Mouse (Mus musculus) urinary bladder, postnatal 36 days (tissue): Measurements from ENCODE around the gene Gpc1.

Experiments
- DNase-seq, 2 experiments: peaks; one replicate each; pipeline ENCODE4 v3.0.0; 2022; ENCODE audit warnings: low spot score in 2 of 2, mixed read lengths in 1 of 2

The Gpc1 gene

DNA sequence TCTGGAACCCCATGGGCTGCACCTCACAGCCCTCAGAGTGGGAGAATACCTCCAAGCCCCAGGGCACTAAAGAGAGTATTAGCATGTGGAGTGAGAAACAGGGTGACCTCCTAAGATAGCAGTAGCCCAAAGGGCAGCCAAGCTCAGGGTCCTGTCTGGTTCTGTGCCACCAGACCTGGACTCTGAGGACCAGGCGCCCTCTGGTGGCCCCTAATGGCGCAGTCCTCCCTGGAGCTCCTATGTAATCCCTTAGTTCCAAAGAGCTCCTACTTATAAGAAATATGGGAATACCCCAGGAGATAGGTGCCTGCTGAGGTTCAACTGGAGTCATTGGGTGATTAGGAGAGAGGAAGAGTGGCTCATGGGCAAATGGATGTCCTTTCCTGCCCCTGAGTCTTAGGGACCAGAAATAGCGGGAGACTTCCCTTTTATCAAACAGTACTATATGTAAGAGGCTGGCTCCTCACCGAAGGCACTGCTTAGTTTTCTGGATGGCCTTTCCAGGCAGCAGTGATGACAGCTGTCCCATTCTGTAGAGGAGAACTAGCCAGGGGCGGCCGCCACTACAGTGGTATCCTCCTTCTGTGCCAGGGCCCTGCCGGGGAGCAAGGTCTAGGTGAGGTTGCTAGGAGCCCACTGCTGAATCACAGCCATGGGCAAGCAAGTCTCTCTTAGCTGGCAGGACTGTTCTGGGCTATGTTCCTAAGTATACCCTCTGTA lies 2.7 kb downstream of the Gpc1 start:
- peak; percentile 69 to 77 for DNase-seq

DNA sequence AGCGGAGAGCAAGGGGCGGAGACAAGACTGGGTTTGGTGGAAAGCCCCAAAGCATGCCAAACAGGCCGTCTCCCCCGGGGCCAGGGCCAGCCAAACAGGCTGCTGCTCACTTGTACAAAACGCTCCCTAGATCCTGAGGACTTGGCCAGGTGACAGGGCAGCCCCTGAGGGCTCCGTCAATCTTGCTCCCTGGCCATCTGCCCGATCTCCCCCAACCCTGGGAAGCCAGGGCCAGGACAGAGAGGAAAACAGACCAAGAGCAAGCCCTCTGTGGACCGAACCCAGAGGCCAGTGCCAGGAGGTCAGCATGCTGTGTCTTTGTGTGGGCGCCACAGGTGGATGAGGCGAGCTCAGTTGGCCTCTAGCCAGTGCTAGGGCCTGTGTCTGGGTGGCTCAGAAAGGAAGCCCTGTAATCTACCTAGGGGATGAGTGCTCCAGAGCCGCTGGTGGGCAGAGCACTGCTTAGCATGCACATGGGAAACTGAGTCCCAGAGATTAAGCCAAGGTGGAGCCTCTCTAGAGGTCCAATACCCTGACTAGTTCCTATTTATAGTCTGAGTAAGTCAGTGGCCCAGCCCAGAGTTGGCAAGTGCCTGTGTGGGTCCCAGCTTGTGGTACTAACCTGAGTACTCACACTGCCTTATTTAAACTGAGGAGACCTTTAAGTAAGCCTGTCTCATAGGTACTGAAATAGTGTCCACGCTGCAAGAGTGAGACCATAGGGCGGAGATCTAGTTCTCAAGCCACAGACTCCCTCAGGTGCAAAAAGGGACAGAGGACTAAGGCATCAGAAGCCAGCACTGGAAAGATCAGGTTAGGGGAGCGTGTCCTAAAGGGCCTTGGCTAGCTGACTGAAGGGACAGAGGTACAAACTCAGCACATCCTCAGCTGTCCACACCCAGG lies 6.7 kb downstream of the Gpc1 start:
- DNase-seq, result peak in 1 of 2 experiments; percentile 57

GRCm38 (mm10) chr1:92839211-92839610 lies 7.8 kb downstream of the Gpc1 start:
- DNase-seq, result no peak

- DNase-seq, result no peak
These were observed 8.9 kb downstream of the Gpc1 start for GRCm38 (mm10) chr1:92840231-92840890.

DNA sequence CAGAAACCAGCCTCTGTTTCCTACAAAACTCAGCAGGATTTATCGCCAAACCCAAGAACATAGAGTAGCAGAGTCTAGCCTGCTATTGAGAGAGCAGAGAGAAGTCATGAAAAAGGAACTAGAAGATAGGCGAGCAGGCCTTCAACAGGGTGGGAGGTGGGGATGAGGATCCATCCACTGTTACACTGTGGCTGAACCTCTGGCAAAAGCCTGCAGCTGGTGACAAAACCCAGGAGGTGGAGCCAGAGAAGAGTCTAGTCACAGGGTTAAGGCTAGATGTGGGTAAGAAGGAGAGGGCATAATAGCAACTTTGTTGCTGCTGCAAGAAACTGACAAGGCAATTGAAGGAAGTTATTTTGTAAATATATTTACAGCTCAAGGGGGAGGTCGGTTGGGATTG lies 10.0 kb downstream of the Gpc1 start:
- DNase-seq, result no peak

DNA sequence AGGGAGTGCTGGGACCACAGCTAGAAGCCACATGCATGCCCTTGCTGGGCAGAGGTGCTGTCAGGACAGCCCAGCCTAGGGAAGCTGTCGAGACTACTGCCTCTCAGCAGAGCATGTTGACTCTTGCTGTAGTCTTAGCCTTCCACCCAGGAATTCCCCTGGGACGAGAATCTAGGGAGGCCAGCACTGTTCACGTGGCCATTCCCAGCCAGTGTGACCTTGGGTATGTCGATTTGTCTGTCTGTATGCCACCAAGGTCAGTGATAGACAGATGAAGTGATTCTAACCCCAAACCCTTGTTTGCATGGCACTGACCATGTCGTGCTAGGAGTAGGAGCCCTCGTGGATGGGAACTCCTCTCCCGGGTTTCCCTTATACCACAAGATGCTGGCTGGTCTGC lies 14.4 kb downstream of the Gpc1 start:
- DNase-seq, result no peak

- no peak for DNase-seq
These were observed 16.7 kb downstream of the Gpc1 start for GRCm38 (mm10) chr1:92847873-92848839.

DNA sequence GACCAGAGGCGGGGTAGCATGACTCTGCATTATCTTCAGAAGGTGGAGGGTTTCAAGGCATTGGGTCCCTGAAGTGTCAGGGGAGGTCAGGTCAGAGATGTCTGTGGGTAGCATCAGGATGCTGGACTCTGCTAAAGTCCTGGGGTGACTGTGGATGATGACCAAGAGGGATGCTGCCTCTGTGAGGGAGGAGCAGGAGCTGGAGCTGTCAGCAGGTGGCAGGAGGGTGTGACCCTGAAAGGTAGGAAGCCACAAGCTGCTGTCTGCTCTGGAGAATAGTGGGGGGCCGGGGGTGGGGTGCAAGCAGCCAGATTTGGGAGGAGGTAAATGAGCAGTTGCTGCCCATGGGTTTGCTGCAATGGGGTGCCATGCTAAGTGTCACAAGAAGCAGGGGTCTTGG lies 18.0 kb downstream of the Gpc1 start:
- no peak for DNase-seq

- DNase-seq, result no peak
These were observed 18.6 kb downstream of the Gpc1 start for GRCm38 (mm10) chr1:92849938-92850574.

- no peak for DNase-seq
These were observed 21.0 kb downstream of the Gpc1 start for GRCm38 (mm10) chr1:92852450-92852849.

- DNase-seq, result no peak
These were observed 30.1 kb downstream of the Gpc1 start for GRCm38 (mm10) chr1:92861503-92861902.

- DNase-seq, result no peak
These were observed 31.8 kb downstream of the Gpc1 start for GRCm38 (mm10) chr1:92863268-92863667.

DNA sequence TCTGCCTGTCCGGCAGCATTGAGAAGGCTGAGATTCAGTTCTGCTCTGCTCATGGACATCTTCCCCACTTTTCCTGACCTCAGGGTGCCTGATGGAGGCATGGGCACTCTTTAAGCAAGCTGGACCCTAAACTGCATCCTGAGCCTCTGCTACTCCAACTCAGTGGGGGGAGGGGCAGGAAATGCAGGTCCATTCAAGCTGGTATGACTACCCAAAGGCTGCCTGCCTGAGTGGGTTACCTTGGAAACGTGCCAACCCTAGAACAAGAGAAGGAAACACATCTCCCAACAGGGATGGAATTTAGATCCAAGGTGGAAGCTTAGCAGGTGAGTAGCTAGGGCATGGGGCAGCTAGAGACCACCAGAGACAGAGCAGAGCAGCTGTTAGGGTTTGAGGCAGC lies 34.7 kb downstream of the Gpc1 start:
- DNase-seq, result no peak

- no peak for DNase-seq
These were observed 38.5 kb downstream of the Gpc1 start for GRCm38 (mm10) chr1:92869985-92870384.

DNA sequence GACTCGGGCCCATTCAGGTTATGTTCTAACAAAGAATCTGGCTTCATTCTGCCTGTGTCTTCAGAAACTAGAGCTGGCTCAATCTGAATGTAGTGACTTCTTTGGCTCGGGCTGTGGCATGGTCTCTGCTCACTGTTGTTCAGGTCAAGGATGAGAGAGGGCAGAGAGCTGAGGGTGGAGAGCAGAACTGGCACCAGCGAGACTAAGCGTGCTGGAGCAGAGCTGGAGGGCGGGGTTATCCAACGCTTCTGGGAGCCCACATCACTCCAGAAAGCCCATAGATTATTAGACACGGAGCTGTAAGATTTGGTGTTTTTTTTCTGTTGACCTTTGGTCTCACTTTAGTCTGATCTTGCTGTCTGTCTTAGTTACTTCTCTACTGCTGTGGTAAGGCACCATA lies 41.2 kb downstream of the Gpc1 start:
- DNase-seq, result no peak

DNA sequence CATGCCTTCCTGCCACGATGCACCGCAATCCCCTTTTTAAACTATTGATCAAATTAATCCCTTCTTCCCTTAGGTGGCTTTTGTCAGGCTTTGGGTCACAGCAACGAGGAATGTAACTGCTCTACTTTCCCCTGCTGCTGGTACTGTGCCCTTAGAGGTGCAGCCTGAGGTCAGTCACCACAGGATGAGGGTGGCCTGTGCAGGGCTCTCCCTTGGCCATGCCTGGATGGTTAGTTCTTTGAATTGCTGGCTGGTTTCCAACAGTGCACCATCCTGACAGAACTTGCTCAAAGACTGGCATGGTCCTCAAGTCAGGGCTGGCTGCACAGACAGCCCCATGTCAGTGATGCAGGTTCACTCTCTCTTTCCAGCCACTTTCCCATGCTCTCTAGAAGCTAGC lies 42.6 kb downstream of the Gpc1 start:
- no peak for DNase-seq

DNA sequence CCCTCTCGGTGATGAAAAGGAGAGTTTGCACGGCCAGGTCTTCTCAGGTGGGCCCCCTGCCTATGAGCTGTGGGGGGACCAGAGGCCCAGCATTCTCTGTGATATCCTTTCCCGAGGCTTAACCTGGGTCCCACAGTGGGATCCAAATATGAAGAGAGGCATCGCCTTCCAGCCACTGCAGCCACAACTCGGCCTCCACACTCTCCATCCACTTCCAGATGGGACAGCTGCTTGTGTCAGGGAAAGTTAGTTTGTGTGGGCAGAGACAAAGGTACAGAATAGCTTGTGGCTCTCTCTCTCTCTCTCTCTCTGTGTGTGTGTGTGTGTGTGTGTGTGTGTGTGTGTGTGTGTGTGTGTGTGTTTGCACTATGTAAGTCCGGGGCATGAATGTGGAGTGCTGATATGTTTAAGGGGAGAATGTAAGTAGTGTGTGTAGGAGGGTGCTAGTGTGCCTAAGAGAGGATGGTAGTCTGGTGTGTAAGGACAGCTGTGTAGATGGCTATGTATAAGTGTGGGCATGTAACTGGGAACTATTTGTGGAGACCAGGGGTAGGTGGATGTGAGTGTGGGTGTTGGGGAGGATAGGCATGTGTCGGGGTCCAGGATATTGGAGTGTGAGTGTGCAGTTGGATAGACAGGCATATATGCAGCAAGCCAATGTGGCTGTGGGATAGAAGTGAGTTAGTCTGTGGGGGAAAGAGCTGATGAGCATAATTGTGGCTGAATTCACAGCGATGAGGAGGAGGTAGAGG lies 44.1 kb downstream of the Gpc1 start:
- no peak for DNase-seq

- no peak for DNase-seq
These were observed 46.1 kb downstream of the Gpc1 start for GRCm38 (mm10) chr1:92877431-92877978.

DNA sequence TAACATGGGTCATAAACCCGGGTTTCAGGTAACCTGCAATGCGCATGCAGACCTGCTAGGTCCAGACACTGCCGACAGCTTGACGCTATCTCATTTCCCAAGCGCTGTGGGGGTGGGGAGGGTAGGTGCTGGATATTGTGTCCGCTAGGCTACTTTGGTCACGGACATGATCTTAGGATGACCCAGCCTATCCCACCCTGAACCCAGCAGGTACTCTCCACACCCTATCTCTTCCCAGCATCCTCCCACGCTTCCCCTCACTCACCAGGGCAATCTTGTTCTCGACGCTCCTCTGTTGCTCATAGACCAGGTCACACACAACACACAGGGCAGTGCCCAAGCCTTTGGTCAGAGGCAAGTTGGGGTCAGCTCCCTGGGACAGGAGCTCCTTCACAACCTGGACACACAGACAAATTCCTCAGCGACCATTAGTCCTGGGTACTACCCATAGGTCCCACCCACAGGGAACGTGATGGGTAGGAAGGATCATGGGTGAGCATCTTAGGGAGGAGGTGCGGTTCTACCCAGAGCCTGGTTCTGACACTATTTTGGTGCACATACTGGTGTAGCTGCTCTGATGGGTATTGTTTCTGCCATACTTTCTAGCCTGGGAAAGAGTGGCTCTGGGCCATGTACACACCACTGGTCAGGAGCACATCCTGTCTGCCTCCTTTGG lies 46.8 kb downstream of the Gpc1 start:
- no peak for DNase-seq
